Mouse (Mus musculus) liver, embryonic 16.5 days (tissue): Measurements from ENCODE around the gene Hacd2. TPM values are rescaled to one million over a fixed set of nuclear protein-coding genes. Genes with fewer than 3 reads are reported as not detected.

ENCODE experiments used
- ATAC-seq: fragments of 200-750 bp; cut with Nextera tagmentation; 2 replicates; pipeline ENCODE4 v1.8.0; 2017; ENCODE audit warnings: low read depth, mild to moderate bottlenecking, moderate number of reproducible peaks, moderate library complexity
- H3K27ac ChIP-seq: fragments of 300-500 bp; sonication (generic); 2 replicates; pipeline ENCODE4 v1.5.1; 2014; ENCODE audit warnings: mild to moderate bottlenecking, low read length
- H3K27me3 ChIP-seq: fragments of 300-500 bp; sonication (generic); 2 replicates; pipeline ENCODE4 v1.6.1; 2014; ENCODE audit warnings: low read depth, low read length, mixed read lengths; ENCODE audit not compliant: control insufficient read depth, insufficient read depth
- H3K36me3 ChIP-seq: fragments of 300-500 bp; sonication (generic); 2 replicates; pipeline ENCODE4 v1.6.1; 2014; ENCODE audit warnings: mild to moderate bottlenecking; ENCODE audit not compliant: control insufficient read depth, insufficient read depth
- H3K4me1 ChIP-seq: fragments of 300-500 bp; sonication (generic); 2 replicates; pipeline ENCODE4 v1.6.1; 2014; ENCODE audit warnings: low read depth, low read length, mixed read lengths; ENCODE audit not compliant: control insufficient read depth
- H3K4me2 ChIP-seq: fragments of 300-500 bp; sonication (generic); 2 replicates; pipeline ENCODE4 v1.6.1; 2014; ENCODE audit warnings: low read depth, low read length, mixed read lengths
- H3K4me3 ChIP-seq: fragments of 300-500 bp; sonication (generic); 2 replicates; pipeline ENCODE4 v1.5.1; 2014; ENCODE audit warnings: low read depth, mild to moderate bottlenecking, low read length
- H3K9ac ChIP-seq: fragments of 300-500 bp; sonication (generic); 2 replicates; pipeline ENCODE4 v1.6.1; 2014; ENCODE audit warnings: low read depth, low read length
- H3K9me3 ChIP-seq: fragments of 300-500 bp; sonication (generic); replicated peaks from 2 replicates; pipeline ENCODE4 v1.6.1; 2016; ENCODE audit warnings: low read length; ENCODE audit not compliant: control insufficient read depth
- WGBS: fragments of 180-500 bp; shearing (Covaris S2); extraction: QIAGEN DNeasy Blood & Tissue Kit; methylation state at CpG from one replicate; pipeline ENCODE4 v1.1.7; 2014; ENCODE audit not compliant: insufficient replicate concordance; 5-methylcytosine and 5-hydroxymethylcytosine counted together
- polyA plus RNA-seq: library from polyadenylated mRNA; unstranded; fragments of >200 nt; fragmentation: Nextera tagmentation; extraction: Ambion mirVana; gene quantifications from 2 replicates; pipeline ENCODE4 v1.2.1, GENCODE M21; 2015

Gene Hacd2
- polyA plus RNA-seq, 1 experiment from 2014 or later = 109 TPM

DNA sequence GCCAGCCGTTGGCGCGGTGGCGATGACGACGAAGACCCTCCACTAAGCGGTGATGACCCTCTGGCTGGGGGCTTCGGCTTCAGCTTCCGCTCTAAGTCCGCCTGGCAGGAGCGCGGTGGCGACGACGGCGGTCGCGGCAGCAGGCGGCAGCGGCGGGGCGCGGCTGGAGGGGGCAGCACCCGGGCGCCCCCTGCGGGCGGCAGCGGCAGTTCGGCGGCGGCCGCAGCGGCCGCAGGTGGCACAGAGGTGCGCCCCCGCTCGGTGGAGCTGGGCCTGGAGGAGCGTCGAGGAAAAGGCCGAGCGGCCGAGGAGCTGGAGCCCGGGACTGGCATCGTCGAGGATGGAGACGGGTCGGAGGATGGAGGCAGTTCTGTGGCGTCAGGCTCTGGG is 134.1 kb downstream of the Hacd2 start:
- no peak for ATAC-seq
- Histone ChIP-seq H3K27me3 (peaks cover 59% of the 10 kb centered on the region), H3K4me1 (peaks cover 3% of the 10 kb centered on the region; the same call in 1 of the 2 replicates), H3K9me3 (no peaks in the 10 kb centered on the region), H3K9ac (no peak overlapping the region), H3K4me3 (peak overlapping the region; percentile 55), H3K36me3 (no peaks in the 10 kb centered on the region), H3K4me2 (peak overlapping the region; percentile 66), H3K27ac (no peak overlapping the region)
- WGBS = 4% methylated on average over 39 of the region's 48 CpGs

DNA sequence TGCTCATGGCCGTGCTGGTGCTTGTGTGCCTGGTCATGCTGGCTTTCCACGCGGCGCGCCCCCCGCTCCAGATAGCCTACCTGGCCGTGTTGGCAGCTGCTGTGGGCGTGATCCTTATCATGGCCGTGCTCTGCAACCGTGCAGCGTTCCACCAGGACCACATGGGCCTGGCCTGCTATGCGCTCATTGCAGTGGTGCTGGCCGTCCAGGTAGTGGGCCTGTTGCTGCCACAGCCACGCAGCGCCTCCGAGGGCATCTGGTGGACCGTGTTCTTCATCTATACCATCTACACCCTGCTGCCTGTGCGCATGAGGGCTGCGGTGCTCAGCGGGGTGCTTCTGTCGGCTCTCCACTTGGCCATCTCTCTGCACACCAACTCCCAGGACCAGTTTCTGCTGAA is 134.6 kb downstream of the Hacd2 start:
- no peak overlapping the region for H3K4me3 ChIP-seq
- WGBS = 60% methylated on average over 21 of the region's 21 CpGs
- no peaks in the 10 kb centered on the region for H3K36me3 ChIP-seq
- H3K9ac ChIP-seq = no peak overlapping the region
- no peak for ATAC-seq
- H3K4me1 ChIP-seq = peaks cover 3% of the 10 kb centered on the region; the same call in 1 of the 2 replicates
- peaks cover 53% of the 10 kb centered on the region for H3K27me3 ChIP-seq
- no peaks in the 10 kb centered on the region for H3K9me3 ChIP-seq
- no peak overlapping the region for H3K27ac ChIP-seq
- no peak overlapping the region for H3K4me2 ChIP-seq

Other genes starting within 250 kb of the Hacd2 start
- 0.18 and 0.22 TPM in 2 replicates for gene Adcy5, start 132.4 kb downstream of the Hacd2 start, polyA plus RNA-seq